Mouse (Mus musculus): Measurements from ENCODE around the gene Trim41. TPM values are rescaled to one million over a fixed set of nuclear protein-coding genes. Genes with fewer than 3 reads are reported as not detected.

Gene Trim41
- polyA plus RNA-seq, 3 experiments from 2014 or later = 2.5 to 4.6 (median 3.3) TPM

DNA sequence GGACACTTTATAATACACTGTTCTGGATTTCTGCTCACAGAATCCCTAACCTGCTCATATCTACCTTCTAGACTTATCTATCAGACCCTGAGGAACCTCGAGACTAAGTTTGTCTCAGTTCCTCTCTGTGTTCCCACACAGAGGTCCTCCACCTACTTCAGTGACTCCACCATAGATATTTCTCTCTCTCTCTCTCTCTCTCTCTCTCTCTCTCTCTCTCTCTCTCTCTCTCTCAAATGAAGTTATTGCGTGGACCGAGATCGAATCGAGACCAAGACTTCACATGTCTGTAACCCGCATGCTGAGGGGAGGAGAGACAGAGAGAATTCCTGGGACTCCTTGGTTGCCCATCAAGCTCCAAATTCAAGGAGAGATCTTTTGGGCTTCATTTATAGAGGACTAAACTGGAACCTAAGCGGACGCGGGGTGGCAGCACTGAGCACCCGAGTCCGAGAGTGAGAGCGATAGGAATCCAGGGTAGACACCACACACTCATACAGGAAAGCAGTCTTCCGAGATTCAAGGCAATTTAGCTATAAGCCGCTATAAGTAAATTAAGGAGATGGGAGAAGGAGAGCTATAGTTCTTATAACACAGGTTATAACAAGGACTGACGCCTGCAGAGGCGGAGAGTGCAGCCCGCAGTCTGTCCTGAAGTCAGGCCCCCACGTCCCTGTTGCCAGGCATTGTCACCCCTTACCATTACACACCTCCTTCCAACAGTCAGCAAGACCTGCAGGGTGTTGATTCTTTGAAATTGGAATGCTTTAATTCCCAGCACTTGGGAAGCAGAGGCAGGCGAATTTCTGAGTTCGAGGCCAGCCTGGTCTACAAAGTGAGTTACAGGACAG lies 27.0 kb downstream of the Trim41 start:
- ATAC-seq = no peak

DNA sequence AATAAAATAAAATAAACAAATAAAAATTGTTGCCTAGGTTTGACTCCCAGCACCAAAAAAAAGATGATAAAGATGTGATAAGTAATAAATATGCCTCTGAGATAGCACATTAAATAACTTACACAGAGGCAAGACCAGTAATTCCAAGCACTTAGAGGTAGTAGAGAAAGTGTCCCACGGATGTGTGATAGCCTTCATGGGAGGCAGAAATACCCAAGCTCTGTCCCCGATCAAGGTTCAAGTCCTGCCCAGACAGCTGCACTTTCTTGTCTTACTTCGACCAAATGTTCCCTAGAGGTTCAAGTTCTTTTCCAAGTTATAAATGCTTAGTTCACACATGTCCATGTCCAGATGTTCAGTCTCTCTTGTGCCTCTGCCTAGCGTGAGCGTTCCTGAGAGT lies 27.9 kb downstream of the Trim41 start:
- no peak for ATAC-seq

DNA sequence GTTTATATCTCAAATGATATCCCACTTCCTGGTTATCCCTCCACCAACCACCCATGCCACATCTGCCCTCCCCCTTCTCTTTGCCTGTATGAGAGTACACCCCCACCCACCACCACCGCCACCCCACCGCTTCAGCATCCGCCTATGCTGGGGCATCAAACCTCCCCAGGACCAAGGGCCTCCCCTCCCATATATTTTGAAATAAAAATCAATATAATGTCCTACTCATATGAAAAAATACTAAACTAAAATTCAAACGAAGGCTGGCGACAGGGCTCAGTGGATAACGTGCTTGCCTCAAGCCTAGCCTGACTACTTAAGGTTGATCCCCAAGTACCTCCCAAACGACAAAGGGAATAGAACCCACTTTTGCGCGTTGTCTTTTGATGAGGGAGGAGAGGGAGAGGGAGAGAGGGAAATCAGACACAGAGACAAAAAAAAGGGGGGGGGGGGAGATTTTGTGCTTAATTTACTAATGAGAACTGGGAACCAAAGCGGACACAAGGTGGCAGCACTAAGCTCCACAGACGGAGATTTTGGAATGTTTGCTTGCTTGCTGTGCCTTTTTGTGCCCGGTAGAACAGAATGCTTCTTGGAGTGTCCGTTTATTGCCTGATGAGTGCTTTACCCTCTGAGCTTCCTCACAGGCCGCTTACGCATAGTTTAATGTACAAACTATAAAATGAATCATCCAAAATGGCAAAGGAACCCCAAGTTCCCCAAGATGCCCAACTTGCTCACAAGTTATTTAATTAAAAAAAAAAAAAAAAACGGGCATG lies 28.7 kb downstream of the Trim41 start:
- peak; percentile 55 for ATAC-seq

DNA sequence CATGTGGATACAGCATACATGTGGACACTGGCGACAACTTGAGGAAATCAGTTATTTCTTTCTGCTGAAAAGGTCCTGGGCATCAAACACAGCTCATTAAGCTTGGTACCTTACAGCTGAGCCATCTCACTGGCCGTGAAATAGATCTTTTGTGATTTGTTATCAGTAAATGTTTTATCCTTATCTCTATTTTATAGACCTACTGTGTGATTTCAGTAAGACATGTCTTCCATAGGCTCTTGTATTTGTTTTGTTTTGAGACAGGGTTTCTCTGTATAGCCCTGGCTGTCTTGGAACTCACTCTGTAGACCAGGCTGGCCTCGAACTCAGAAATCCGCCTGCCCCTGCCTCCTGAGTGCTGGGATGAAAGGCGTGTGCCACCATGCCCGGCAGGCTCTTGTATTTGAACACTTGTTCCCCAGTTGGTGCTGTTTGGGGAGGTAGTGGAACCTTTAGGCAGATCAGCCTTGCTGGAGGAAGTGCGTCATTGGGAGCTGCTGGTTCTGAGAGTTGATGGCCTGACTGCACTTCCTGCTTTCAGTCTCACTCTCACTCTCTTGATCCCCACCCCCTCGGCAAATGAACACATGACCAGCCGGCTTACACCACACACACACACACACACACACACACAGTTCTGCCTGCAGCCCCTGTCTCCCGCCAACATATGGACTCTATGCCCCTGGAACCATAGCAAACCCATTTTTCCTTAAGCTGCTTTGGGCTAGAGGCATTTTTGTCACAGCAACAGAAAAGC lies 29.5 kb downstream of the Trim41 start:
- peak; percentile 98 for ATAC-seq

DNA sequence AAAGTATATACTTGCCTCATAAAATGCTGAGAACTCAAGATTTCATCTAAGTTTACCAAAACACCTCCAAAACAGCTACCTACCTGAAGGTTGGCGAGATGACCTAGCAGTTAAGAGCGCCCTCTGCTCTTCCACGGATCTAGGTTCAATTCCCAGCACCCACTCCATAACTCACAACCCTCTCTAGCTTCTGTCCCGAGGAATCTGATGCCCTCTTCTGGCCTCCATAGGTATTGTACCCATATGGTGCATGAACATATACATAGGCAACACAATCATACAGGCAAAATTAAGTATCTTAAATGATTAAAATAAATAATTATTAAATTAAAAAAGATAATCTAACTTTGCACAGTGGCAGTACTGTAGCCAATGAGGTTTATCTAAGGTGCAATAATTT lies 34.9 kb downstream of the Trim41 start:
- ATAC-seq = no peak

DNA sequence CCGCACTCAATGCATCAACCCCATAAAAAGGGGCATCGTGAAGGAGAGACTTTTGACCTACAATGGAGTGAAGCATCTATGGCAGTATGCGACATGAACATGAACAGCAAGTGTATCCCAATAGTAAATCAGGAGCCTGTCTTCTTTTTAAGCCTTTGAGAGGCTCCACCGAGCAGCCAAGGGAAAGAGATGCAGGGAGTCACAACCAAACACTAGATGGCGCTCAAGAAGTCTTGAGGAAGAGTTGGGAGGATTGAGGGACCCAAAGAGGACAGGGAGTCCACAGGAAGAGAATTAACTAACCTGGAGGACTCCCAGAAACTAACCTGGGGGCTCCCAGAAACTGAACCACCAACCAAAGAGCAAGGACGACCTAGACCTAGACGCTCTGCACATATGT lies 37.7 kb downstream of the Trim41 start:
- peak; percentile 43 for ATAC-seq

DNA sequence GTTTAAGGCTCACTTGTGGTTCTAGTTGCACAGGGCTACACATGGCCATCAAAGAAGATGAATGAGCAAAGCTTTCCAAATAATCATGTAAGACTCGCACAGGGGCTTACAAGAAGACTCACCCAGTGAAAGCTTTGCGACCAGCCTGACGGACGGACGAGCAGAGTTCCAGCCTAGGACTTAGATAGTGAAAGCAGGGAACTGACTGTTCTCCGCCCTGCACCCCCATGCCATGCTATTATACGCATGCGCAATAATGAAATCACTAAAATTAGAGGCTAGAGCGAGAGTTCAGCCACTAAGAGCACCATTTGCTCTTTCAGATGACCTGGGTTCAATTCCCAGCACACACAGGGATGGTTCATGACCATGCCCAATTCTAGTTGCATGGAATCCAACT lies 39.9 kb downstream of the Trim41 start:
- no peak for ATAC-seq

DNA sequence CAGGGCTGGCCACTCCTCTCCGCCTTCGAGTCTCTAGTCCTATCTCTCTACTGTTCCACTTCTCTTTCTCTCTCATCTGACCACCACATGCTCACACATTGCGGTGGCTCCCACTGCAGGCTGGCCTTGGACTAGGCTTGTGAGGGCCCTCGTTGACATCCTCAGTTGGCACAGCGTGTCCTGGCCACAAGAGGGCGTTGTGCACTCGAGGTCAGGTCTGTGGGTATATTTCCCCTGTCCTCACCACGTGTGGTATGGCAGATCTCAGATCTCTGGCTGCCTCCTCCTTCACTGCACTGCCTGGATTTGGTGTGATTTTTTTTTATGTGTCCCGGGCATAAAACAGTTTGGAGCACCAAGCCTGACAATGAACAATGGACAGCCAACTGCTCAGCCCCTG lies 40.5 kb downstream of the Trim41 start:
- no peak for ATAC-seq

DNA sequence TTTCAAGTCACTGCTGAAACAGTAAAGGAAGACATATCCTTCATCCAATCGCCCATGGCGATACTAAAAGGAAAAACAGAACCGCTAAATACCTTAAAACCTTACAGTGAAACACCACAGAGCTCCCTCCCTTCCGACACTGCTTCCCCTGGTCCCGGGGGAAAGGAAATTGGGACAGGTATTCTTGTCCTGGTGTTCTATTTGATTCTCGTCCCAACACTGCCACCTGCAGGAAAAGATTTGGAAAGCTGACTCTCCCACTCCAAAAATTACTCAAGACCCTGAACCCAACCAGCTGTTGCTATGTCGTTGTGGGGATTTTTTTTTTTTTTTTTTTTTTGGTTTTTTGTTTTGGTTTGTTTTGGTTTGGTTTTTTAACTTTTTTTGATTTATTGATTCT lies 41.7 kb downstream of the Trim41 start:
- ATAC-seq = no peak

DNA sequence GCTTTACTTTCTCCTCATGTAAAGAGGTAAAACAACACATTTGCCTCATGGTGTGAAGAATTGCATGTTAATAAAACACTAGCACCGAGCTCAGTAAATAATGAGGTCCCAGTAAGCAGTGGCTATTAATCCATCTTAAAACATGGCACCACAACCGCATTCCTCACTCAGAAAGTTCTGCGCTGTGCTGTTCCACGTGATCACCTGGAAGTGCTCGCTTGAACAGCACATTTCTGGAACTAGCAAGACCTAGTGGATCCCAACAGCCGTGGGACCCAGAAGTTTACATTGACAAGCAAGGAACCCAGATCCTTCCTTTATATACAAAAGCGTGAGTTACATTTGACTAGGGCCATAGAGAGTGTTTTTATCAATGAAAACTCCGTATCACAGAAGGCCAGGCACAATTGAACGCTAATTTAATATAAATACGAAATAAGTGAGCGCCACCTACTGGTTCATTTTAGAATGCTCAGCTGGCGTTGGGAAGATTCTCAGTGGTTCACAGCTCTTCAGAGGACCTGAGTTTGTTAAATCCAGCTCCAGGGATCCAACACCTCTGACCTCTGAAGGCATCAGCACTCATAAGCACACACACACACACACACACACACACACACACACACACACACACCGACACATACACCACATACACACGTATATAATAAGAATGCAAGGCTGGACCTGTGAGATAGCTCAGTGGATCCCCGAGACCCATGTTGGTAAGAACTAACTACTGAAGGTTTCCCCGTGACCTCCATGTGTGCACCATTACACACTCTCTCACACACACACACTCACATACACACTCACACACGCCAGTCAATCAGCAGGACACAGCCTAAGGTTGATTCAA lies 42.5 kb downstream of the Trim41 start:
- ATAC-seq = no peak

DNA sequence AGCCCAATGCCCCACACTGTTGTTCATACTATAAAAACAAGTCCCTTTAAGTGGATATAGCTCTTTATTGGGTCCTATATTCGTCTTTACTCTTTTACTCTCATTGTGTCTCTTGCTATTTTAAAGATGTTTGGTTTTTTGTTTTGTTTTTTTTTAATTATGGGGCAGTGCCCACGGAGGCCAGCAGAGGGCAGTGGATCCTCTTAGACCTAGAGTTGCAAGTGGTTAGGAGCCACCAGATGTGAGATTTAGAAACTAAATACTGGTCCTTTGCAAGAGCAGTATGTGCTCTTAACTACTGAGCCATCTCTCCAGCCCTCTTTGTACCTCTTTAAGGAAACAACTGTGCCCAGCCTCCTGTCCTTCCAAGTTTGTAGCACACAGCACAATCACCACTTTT lies 45.5 kb downstream of the Trim41 start:
- no peak for ATAC-seq

DNA sequence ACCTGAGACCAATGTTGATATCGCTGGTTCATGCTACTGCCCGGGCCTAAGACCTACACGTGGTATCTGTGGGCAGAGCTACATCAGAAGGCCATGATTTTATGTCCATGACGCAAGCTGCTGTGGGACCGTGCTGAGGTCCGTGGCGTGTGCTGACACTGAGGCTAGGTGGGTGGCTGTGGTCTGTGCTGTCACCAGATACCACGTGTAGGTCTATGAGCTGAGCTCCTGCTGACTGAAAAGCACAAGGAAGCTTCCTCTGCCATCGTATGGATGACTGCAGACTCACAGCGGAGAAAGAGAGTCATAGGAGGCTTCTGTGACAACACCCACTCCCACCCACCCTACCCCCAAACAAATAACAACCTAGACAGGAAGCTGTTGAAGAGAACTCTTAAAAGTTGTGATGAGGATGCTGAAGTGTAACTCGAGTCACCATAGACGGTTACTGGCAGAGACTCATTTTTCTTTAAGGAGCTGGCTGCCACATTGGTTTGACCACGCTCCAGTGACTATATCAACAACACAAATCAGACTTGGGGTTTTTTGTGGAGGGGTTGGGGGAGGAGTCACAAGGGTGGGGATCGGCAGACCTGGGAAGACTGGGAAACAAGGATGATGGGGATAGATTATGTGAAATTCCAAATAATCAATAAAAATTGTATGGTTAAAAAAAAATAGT lies 49.8 kb downstream of the Trim41 start:
- no peak for ATAC-seq

DNA sequence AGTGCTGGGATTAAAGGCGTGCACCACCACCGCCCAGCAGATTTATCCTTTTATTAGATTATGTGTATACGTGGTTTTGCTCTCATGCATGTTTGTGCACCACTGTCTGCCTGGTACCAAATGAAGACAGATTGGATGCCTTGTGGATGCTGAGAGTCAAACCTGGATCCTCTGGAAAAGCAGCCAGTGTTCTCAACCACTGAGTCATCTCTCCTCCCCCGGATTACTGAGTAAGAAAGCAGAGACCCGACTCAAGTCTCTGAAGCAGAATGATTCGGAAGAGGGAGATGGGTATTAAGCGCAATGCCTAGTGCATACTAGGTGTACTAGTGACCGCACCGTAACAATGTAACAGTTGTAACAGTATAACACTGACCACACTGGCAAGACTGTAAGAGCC lies 53.0 kb downstream of the Trim41 start:
- ATAC-seq = no peak

DNA sequence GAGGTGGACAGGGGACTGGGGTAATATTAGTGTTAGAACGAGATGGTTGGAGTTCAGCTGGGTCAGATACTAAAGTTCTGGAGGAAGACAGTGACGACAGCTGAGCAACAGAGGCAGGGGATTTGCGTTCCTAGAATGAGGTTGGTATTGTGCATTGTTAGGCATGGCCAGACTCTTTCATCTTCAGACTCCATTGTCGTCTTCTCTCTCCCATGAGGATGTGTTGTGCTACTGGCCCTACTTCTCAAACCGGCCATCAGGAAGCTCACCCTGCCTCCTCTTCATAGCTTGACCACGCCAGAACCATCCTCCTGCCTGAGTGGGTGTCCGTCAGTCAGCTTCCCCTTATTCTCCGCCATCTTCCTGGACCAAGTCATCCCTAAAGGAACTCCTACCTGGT lies 58.1 kb downstream of the Trim41 start:
- ATAC-seq = no peak

Other genes starting within 250 kb of the Trim41 start
- gene Rack1, start 17.0 kb downstream of the Trim41 start, polyA plus RNA-seq (2017; shearing (Covaris generic)) = 1,000 to 10,000 TPM; 1,163 to 1,603 (median 1,351) TPM
- gene Trim7, start 8.8 kb upstream of the Trim41 start, polyA plus RNA-seq (2017; shearing (Covaris generic)) = 1 to 10 TPM in 2 of 3 experiments, under 1 TPM in 1; 0.58 to 2.1 (median 1.1) TPM
- 1 to 10 TPM; 1.3 to 2.8 (median 2.5) TPM for gene Gm12184, start 9.3 kb upstream of the Trim41 start, polyA plus RNA-seq (2017; shearing (Covaris generic))
- 100 to 1,000 TPM; 172 to 210 (median 188) TPM for gene Irgm1, start 54.3 kb upstream of the Trim41 start, polyA plus RNA-seq (2017; shearing (Covaris generic))
- under 1 TPM; 0.22 to 0.59 (median 0.56) TPM for gene Gm5431, start 84.9 kb upstream of the Trim41 start, polyA plus RNA-seq (2017; shearing (Covaris generic))
- 100 to 1,000 TPM; 181 to 259 (median 225) TPM for gene Psme2b, start 128.8 kb upstream of the Trim41 start, polyA plus RNA-seq (2017; shearing (Covaris generic))
- under 1 TPM; 0.40 to 0.94 (median 0.52) TPM for gene Olfr56, start 161.5 kb upstream of the Trim41 start, polyA plus RNA-seq (2017; shearing (Covaris generic))
- 100 to 1,000 TPM; 121 to 163 (median 155) TPM for gene 9930111J21Rik1, start 162.0 kb upstream of the Trim41 start, polyA plus RNA-seq (2017; shearing (Covaris generic))
- 1 to 10 TPM; 3.0 to 8.4 (median 5.0) TPM for gene Gm12185, start 174.9 kb upstream of the Trim41 start, polyA plus RNA-seq (2017; shearing (Covaris generic))
- 100 to 1,000 TPM; 207 to 408 (median 255) TPM for gene Tgtp1, start 176.8 kb upstream of the Trim41 start, polyA plus RNA-seq (2017; shearing (Covaris generic))
- 100 to 1,000 TPM; 118 to 148 (median 136) TPM for gene 9930111J21Rik2, start 233.9 kb upstream of the Trim41 start, polyA plus RNA-seq (2017; shearing (Covaris generic))
- gene Tgtp2, start 246.9 kb upstream of the Trim41 start, polyA plus RNA-seq (2017; shearing (Covaris generic)) = 100 to 1,000 TPM; 344 to 542 (median 352) TPM

Measured in inflammation-experienced regulatory T-cells, adult 6 months (primary cell).